Mouse (Mus musculus) olfactory bulb, adult 2 months (tissue): ENCODE measurements around the gene Fgfr2. TPM values are rescaled to one million over a fixed set of nuclear protein-coding genes. Genes with fewer than 3 reads are reported as not detected.

Experiments used
- H3K27ac ChIP-seq: fragments of 200-500 bp; 2 replicates; pipeline ENCODE4 v1.5.1; 2012; ENCODE audit warnings: low read depth, low read length; ENCODE audit not compliant: insufficient read depth
- H3K4me1 ChIP-seq: fragments of 200-500 bp; 2 replicates; pipeline ENCODE4 v1.6.1; 2012; ENCODE audit warnings: low read length; ENCODE audit not compliant: control insufficient read depth, insufficient read depth
- H3K4me3 ChIP-seq: fragments of 200-500 bp; 2 replicates; pipeline ENCODE4 v1.5.1; 2012; ENCODE audit warnings: mild to moderate bottlenecking, low read depth, low read length, moderate library complexity; ENCODE audit not compliant: insufficient read depth
- CTCF ChIP-seq: fragments of 200-500 bp; IDR thresholded peaks from 2 replicates; pipeline ENCODE4 v1.5.1; 2012; ENCODE audit warnings: low read depth, mild to moderate bottlenecking, low read length, moderate library complexity; ENCODE audit not compliant: insufficient read depth
- POLR2A ChIP-seq: fragments of 200-500 bp; IDR thresholded peaks from 2 replicates; pipeline ENCODE4 v1.6.1; 2012; ENCODE audit warnings: mild to moderate bottlenecking, low read depth, low read length, moderate library complexity; ENCODE audit not compliant: insufficient read depth
- WGBS: fragments of 180-500 bp; shearing (Covaris S2); methylation state at CpG from one replicate; pipeline ENCODE4 v1.1.7; 2018; 5-methylcytosine and 5-hydroxymethylcytosine counted together
- polyA plus RNA-seq: library from polyadenylated mRNA; stranded (reverse); fragments of >200 nt; gene quantifications from 2 replicates; pipeline ENCODE4 v1.2.4, GENCODE M21; 2012; ENCODE audit warnings: low replicate concordance; ENCODE audit not compliant: missing spikeins, insufficient read depth, insufficient read length

Fgfr2 gene
- polyA plus RNA-seq, 1 experiment: not detected

- H3K27ac ChIP-seq: no peak overlapping the region
- H3K4me3 ChIP-seq: no peak overlapping the region
- no peaks in the 10 kb centered on the region for H3K4me1 ChIP-seq
- no peak for TF ChIP-seq POLR2A
- TF ChIP-seq CTCF: no peak
- 89% methylated on average over 12 of the region's 12 CpGs for WGBS
Measured at GRCm38 (mm10) chr7:132998639-132999038, 124.5 kb downstream of the Fgfr2 start.

GRCm38 (mm10) chr7:132996391-132996790 is 126.8 kb downstream of the Fgfr2 start:
- Histone ChIP-seq H3K4me1 (no peaks in the 10 kb centered on the region), H3K27ac (no peak overlapping the region), H3K4me3 (no peak overlapping the region)
- 88% methylated on average over 5 of the region's 5 CpGs for WGBS
- TF ChIP-seq POLR2A: no peak
- no peak for TF ChIP-seq CTCF

GRCm38 (mm10) chr7:132994628-132995191 is 128.4 kb downstream of the Fgfr2 start:
- no peak overlapping the region for H3K4me3 ChIP-seq
- WGBS: 64% methylated on average over 6 of the region's 6 CpGs
- TF ChIP-seq CTCF (no peak), POLR2A (no peak)
- no peak overlapping the region for H3K27ac ChIP-seq
- no peaks in the 10 kb centered on the region for H3K4me1 ChIP-seq

GRCm38 (mm10) chr7:132994120-132994519 is 129.0 kb downstream of the Fgfr2 start:
- no peak for TF ChIP-seq POLR2A
- no peak for TF ChIP-seq CTCF
- Histone ChIP-seq H3K4me3 (no peak overlapping the region), H3K27ac (no peak overlapping the region), H3K4me1 (no peaks in the 10 kb centered on the region)
- WGBS: 87% methylated on average over 8 of the region's 8 CpGs

GRCm38 (mm10) chr7:132992967-132993615 is 130.1 kb downstream of the Fgfr2 start:
- 87% methylated on average over 9 of the region's 9 CpGs for WGBS

GRCm38 (mm10) chr7:132991240-132991900 is 131.8 kb downstream of the Fgfr2 start:
- H3K4me1 ChIP-seq: no peaks in the 10 kb centered on the region
- no peak for TF ChIP-seq CTCF
- TF ChIP-seq POLR2A: no peak
- no peak overlapping the region for H3K4me3 ChIP-seq
- H3K27ac ChIP-seq: no peak overlapping the region
- WGBS: 91% methylated on average over 14 of the region's 14 CpGs

More at GRCm38 (mm10) chr7:132992967-132993615, 130.1 kb downstream of the Fgfr2 start:
- no peak overlapping the region for H3K27ac ChIP-seq
- no peak overlapping the region for H3K4me3 ChIP-seq
- no peaks in the 10 kb centered on the region for H3K4me1 ChIP-seq
- TF ChIP-seq POLR2A (no peak), CTCF (no peak)

GRCm38 (mm10) chr7:132989839-132990238 is 133.3 kb downstream of the Fgfr2 start:
- WGBS: 90% methylated on average over 5 of the region's 5 CpGs

GRCm38 (mm10) chr7:132982639-132983038 is 140.5 kb downstream of the Fgfr2 start:
- 25% methylated on average over 3 of the region's 3 CpGs for WGBS
- no peak for TF ChIP-seq CTCF
- no peak for TF ChIP-seq POLR2A
- Histone ChIP-seq H3K4me3 (no peak overlapping the region), H3K27ac (no peak overlapping the region), H3K4me1 (no peaks in the 10 kb centered on the region; the same call in 1 of the 2 replicates)

More at GRCm38 (mm10) chr7:132989839-132990238, 133.3 kb downstream of the Fgfr2 start:
- no peak overlapping the region for H3K27ac ChIP-seq
- no peak overlapping the region for H3K4me3 ChIP-seq
- no peaks in the 10 kb centered on the region for H3K4me1 ChIP-seq
- TF ChIP-seq POLR2A (no peak), CTCF (no peak)

GRCm38 (mm10) chr7:132977981-132978380 is 145.2 kb downstream of the Fgfr2 start:
- TF ChIP-seq CTCF (no peak), POLR2A (no peak)
- 94% methylated on average over 2 of the region's 2 CpGs for WGBS
- H3K4me3 ChIP-seq: no peak overlapping the region
- H3K4me1 ChIP-seq: no peaks in the 10 kb centered on the region; the same call in 1 of the 2 replicates
- no peak overlapping the region for H3K27ac ChIP-seq
